Mouse (Mus musculus) heart, postnatal 14 days (tissue): ENCODE measurements around the gene Akr7a5. TPM values are rescaled to one million over a fixed set of nuclear protein-coding genes. Genes with fewer than 3 reads are reported as not detected.

Source experiments
- DNase-seq, 2 experiments: peaks; one replicate each; pipeline ENCODE4 v3.0.0; 2021 to 2022
- intact Hi-C: fragments of 180-260 bp; cut with DNase I; formaldehyde crosslinking; loops from one replicate; pipeline ENCODE4 v1.15.1; 2025
- microRNA-seq, 2 experiments: library from miRNA; unstranded; fragments of <30 nt; microRNA quantifications; one replicate each; pipeline ENCODE4 v1.2.0; 2021 to 2022
- total RNA-seq, 2 experiments: library from RNA; stranded (reverse); gene quantifications; 2 replicates each; pipeline ENCODE4 v1.2.3; 2021

The Akr7a5 gene
- total RNA-seq, 2 experiments from 2014 or later: 35.6 to 39.4 TPM

- intact Hi-C loops: no loop called here
- no peak for DNase-seq
Measured at GRCm38 (mm10) chr4:139343718-139344117, 33.2 kb downstream of the Akr7a5 start.

GRCm38 (mm10) chr4:139345416-139346019 lies 35.0 kb downstream of the Akr7a5 start:
- intact Hi-C loops: no loop called here
- DNase-seq: no peak

- intact Hi-C loops: loop anchor here (2.0 kb wide), 1 partner anchor 29 kb away; no protein-coding TSS in a partner anchor
- DNase-seq: peak; percentile 81 to 85
Measured at GRCm38 (mm10) chr4:139351931-139352711, 41.6 kb downstream of the Akr7a5 start, which contains the start of the genes Mrto4, Emc1 and Ubr4. Gene Mrto4 (minus strand): TSS chr4:139352576. Gene Emc1 (plus strand): TSS chr4:139352587. Gene Ubr4 (plus strand): TSS chr4:139352609.

- intact Hi-C loops: loop anchor here (2.0 kb wide), 1 partner anchor 28 kb away; no protein-coding TSS in a partner anchor
- DNase-seq: no peak
Measured at GRCm38 (mm10) chr4:139352832-139353231, 42.3 kb downstream of the Akr7a5 start.

- no peak for DNase-seq
- intact Hi-C loops: no loop called here
Measured at GRCm38 (mm10) chr4:139357211-139357610, 46.7 kb downstream of the Akr7a5 start.

- DNase-seq: no peak
- intact Hi-C loops: no loop called here
Measured at GRCm38 (mm10) chr4:139360761-139361548, 50.4 kb downstream of the Akr7a5 start.

GRCm38 (mm10) chr4:139367336-139367735 lies 56.8 kb downstream of the Akr7a5 start:
- no peak for DNase-seq
- intact Hi-C loops: no loop called here

Small RNA genes lying within 50 kb of the gene (microRNA-seq; reads per million reads assigned to microRNA genes)
- gene Gm24245: 0 to 0.54 reads per million in 2 experiments
- 0.36 to 1.1 reads per million in 2 experiments for gene Gm25732

Other genes with a start within 250 kb of the Akr7a5 start
- gene Htr6, start 235.2 kb upstream of the Akr7a5 start, total RNA-seq: not detected
- 10 to 100 TPM; 32.1 to 32.2 TPM for gene Nbl1, start 217.8 kb upstream of the Akr7a5 start, total RNA-seq
- 100 to 1,000 TPM; 731 to 790 TPM for gene Minos1, start 179.6 kb upstream of the Akr7a5 start, total RNA-seq
- 100 to 1,000 TPM; 418 to 433 TPM for gene Capzb, start 117.8 kb upstream of the Akr7a5 start, total RNA-seq
- 1 to 10 TPM; 7.1 to 8.4 TPM for gene Pqlc2, start within 50 bp of the Akr7a5 start, total RNA-seq
- gene Mrto4, start 41.8 kb downstream of the Akr7a5 start, total RNA-seq: 10 to 100 TPM; 27.1 to 34.7 TPM
- 10 to 100 TPM; 43.0 to 54.6 TPM for gene Emc1, start 41.8 kb downstream of the Akr7a5 start, total RNA-seq
- 100 to 1,000 TPM; 109 to 115 TPM for gene Ubr4, start 41.9 kb downstream of the Akr7a5 start, total RNA-seq
- gene Iffo2, start 219.8 kb downstream of the Akr7a5 start, total RNA-seq: 1 to 10 TPM; 8.7 to 9.1 TPM